Mouse (Mus musculus) megakaryocyte, embryonic 14.5 days (primary cell): ENCODE results near the gene Kpnb1.

Experiments used
- FLI1 ChIP-seq: IDR thresholded peaks from 2 replicates; pipeline ENCODE4 v1.6.1; 2012; ENCODE audit warnings: low read length, inconsistent platforms, mixed read lengths
- GATA1 ChIP-seq: IDR thresholded peaks from 3 replicates; pipeline ENCODE4 v1.6.1; 2012; ENCODE audit warnings: mixed read lengths, low read length, inconsistent platforms, borderline replicate concordance

- TF ChIP-seq GATA1 (no peak), FLI1 (no peak)
Measured at GRCm38 (mm10) chr11:97190992-97191391, 3.3 kb upstream of the Kpnb1 start.
